Mouse (Mus musculus): ENCODE measurements around the gene Gm13941. TPM values are rescaled to one million over a fixed set of nuclear protein-coding genes. Genes with fewer than 3 reads are reported as not detected.

The Gm13941 gene
- polyA plus RNA-seq (2015; fragmentation: Nextera tagmentation; extraction: Ambion mirVana): not detected in 2 replicates

GRCm38 (mm10) chr2:111105882-111106281 lies at the start of gene Gm13941:
Gene Gm13941 (minus strand): TSS chr2:111105982.
- no peak for ATAC-seq (replicated peaks; ENCODE audit: extremely low read depth, insufficient read depth, low FRiP score)
- Histone ChIP-seq H3K9me3 (replicated peaks; ENCODE audit: control insufficient read depth, low read length) (no peaks in the 10 kb centered on the region), H3K9ac (ENCODE audit: low read length) (no peak within 1 kb of the TSS), H3K27ac (ENCODE audit: low read length) (no peak within 1 kb of the TSS), H3K4me2 (ENCODE audit: low read depth, low read length) (no peak within 1 kb of the TSS), H3K4me1 (ENCODE audit: control insufficient read depth, insufficient read depth, low read length) (no peaks in the 10 kb centered on the region), H3K27me3 (ENCODE audit: control insufficient read depth, insufficient read depth, low read length) (no peaks in the 10 kb centered on the region), H3K4me3 (ENCODE audit: low read length) (no peak within 1 kb of the TSS), H3K36me3 (ENCODE audit: control insufficient read depth, insufficient read depth) (no peaks in the 10 kb centered on the region)

GRCm38 (mm10) chr2:111152836-111153235 lies 47.1 kb upstream of the Gm13941 start, which contains the start of gene Gm15130:
Gene Gm15130 (minus strand): TSS chr2:111152936.
- Histone ChIP-seq H3K4me1 (ENCODE audit: control insufficient read depth, insufficient read depth, low read length) (no peaks in the 10 kb centered on the region), H3K36me3 (ENCODE audit: control insufficient read depth, insufficient read depth) (no peaks in the 10 kb centered on the region), H3K4me2 (ENCODE audit: low read depth, low read length) (no peak within 1 kb of the TSS), H3K9ac (ENCODE audit: low read length) (no peak within 1 kb of the TSS), H3K27me3 (ENCODE audit: control insufficient read depth, insufficient read depth, low read length) (no peaks in the 10 kb centered on the region), H3K27ac (ENCODE audit: low read length) (no peak within 1 kb of the TSS), H3K4me3 (ENCODE audit: low read length) (no peak within 1 kb of the TSS), H3K9me3 (replicated peaks; ENCODE audit: control insufficient read depth, low read length) (no peaks in the 10 kb centered on the region)
- ATAC-seq (replicated peaks; ENCODE audit: extremely low read depth, insufficient read depth, low FRiP score): no peak
- WGBS: 51% methylated on average over 2 of the region's 2 CpGs

DNA sequence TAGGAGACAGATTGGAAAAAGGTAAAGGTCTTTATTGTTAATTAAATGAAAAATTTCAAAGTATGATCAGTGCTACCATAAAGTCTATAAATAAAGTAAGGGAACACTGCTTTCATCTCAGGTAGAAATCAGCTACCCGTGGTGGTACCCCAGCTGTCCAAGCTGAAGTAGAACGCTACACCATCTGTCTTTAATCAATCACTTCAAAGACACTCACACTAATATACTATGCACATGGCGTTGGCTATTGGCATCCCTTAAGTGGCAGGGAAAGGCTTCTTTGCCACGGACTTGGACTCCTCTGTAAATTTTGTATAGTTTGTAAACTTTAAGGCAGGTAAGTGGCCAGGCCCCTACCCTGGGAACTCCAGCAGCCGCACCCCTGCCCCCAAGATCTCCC lies 30.0 kb upstream of the Gm13941 start:
- Histone ChIP-seq H3K4me2 (ENCODE audit: low read depth, low read length) (no peak overlapping the region), H3K4me1 (ENCODE audit: control insufficient read depth, insufficient read depth, low read length) (no peaks in the 10 kb centered on the region), H3K27me3 (ENCODE audit: control insufficient read depth, insufficient read depth, low read length) (no peaks in the 10 kb centered on the region), H3K9ac (ENCODE audit: low read length) (no peak overlapping the region), H3K27ac (ENCODE audit: low read length) (no peak overlapping the region), H3K36me3 (ENCODE audit: control insufficient read depth, insufficient read depth) (no peaks in the 10 kb centered on the region), H3K9me3 (replicated peaks; ENCODE audit: control insufficient read depth, low read length) (no peaks in the 10 kb centered on the region), H3K4me3 (ENCODE audit: low read length) (no peak overlapping the region)
- WGBS: 58% methylated on average over 5 of the region's 5 CpGs
- ATAC-seq (replicated peaks; ENCODE audit: extremely low read depth, insufficient read depth, low FRiP score): no peak

DNA sequence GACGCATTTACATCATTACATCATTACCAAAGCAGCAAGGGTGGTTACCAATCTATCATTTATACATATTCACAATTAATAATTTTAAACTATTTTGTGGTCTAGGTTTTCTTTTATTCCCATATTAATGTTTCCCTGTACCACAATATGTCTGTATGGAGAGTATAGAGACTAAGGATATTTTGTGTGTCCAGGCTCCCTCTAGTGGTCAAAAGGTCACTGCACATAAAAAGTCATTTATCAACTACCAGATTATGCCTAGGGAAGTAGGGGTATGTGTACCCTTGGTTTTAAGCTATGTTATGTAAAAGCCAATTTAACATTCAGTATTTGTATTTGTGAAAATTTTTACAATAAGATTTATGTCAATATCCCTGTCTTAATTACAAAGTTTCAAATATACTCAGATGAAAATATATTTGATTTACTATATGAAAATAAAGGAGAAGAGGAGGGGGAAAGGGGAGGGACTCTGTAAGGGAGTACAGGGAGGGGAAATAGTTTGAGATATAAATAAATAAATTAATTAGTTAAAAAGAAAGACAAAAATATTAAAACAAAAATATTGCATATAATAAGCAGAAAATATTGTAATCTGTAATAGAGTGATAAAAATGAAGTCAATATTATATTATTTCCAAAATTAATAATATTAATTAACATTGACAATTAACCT lies 47.1 kb downstream of the Gm13941 start:
- WGBS: 90% methylated on average over 1 of the region's 1 CpGs
- ATAC-seq (replicated peaks; ENCODE audit: extremely low read depth, insufficient read depth, low FRiP score): no peak
- H3K27me3 ChIP-seq (ENCODE audit: control insufficient read depth, insufficient read depth, low read length): no peaks in the 10 kb centered on the region

More for the DNA sequence above, 47.1 kb downstream of the Gm13941 start:
- no peak overlapping the region for H3K9ac ChIP-seq (ENCODE audit: low read length)
- H3K9me3 ChIP-seq (replicated peaks; ENCODE audit: control insufficient read depth, low read length): no peaks in the 10 kb centered on the region
- H3K4me3 ChIP-seq (ENCODE audit: low read length): no peak overlapping the region
- no peak overlapping the region for H3K4me2 ChIP-seq (ENCODE audit: low read depth, low read length)
- no peaks in the 10 kb centered on the region for H3K36me3 ChIP-seq (ENCODE audit: control insufficient read depth, insufficient read depth)
- H3K4me1 ChIP-seq (ENCODE audit: control insufficient read depth, insufficient read depth, low read length): no peaks in the 10 kb centered on the region
- no peak overlapping the region for H3K27ac ChIP-seq (ENCODE audit: low read length)

Other genes with a start within 250 kb of the Gm13941 start
- 0.17 and 0.20 TPM in 2 replicates for gene Ano3, start 155.1 kb downstream of the Gm13941 start, polyA plus RNA-seq (2015; fragmentation: Nextera tagmentation; extraction: Ambion mirVana)
- gene Gm15130, start 47.0 kb upstream of the Gm13941 start, polyA plus RNA-seq (2015; fragmentation: Nextera tagmentation; extraction: Ambion mirVana): not detected in 2 replicates
- not detected in 2 replicates for gene 4930430A15Rik, start 123.6 kb upstream of the Gm13941 start, polyA plus RNA-seq (2015; fragmentation: Nextera tagmentation; extraction: Ambion mirVana)
- gene Olfr1275, start 129.3 kb upstream of the Gm13941 start, polyA plus RNA-seq (2015; fragmentation: Nextera tagmentation; extraction: Ambion mirVana): not detected in 2 replicates
- not detected in 2 replicates for gene Olfr1276, start 148.5 kb upstream of the Gm13941 start, polyA plus RNA-seq (2015; fragmentation: Nextera tagmentation; extraction: Ambion mirVana)
- not detected in 2 replicates for gene Olfr1277, start 168.1 kb upstream of the Gm13941 start, polyA plus RNA-seq (2015; fragmentation: Nextera tagmentation; extraction: Ambion mirVana)
- gene Olfr1278, start 184.2 kb upstream of the Gm13941 start, polyA plus RNA-seq (2015; fragmentation: Nextera tagmentation; extraction: Ambion mirVana): not detected in 2 replicates
- not detected in 2 replicates for gene Olfr1279, start 194.7 kb upstream of the Gm13941 start, polyA plus RNA-seq (2015; fragmentation: Nextera tagmentation; extraction: Ambion mirVana)
- gene Olfr1280, start 208.0 kb upstream of the Gm13941 start, polyA plus RNA-seq (2015; fragmentation: Nextera tagmentation; extraction: Ambion mirVana): not detected in 2 replicates
- gene Olfr1281, start 220.5 kb upstream of the Gm13941 start, polyA plus RNA-seq (2015; fragmentation: Nextera tagmentation; extraction: Ambion mirVana): not detected in 2 replicates
- not detected in 2 replicates for gene Olfr1282, start 230.1 kb upstream of the Gm13941 start, polyA plus RNA-seq (2015; fragmentation: Nextera tagmentation; extraction: Ambion mirVana)